Mouse (Mus musculus) liver (tissue): ENCODE results near the gene Slpi.
"Not testable (repeated sequence)": the region's sequence is repeated elsewhere in the genome, so short reads cannot be mapped to it uniquely, and the experiment has no call there.

Experiments used
- DNase-seq: peaks from one replicate; pipeline ENCODE4 v3.0.0-alpha.2; 2020; ENCODE audit warnings: mixed read lengths

Gene Slpi

GRCm38 (mm10) chr2:164373187-164373586 is 15.7 kb downstream of the Slpi start:
- DNase-seq: no peak

GRCm38 (mm10) chr2:164372408-164373053 is 16.4 kb downstream of the Slpi start:
- DNase-seq: no peak

- DNase-seq: no peak
These were observed 17.5 kb downstream of the Slpi start for GRCm38 (mm10) chr2:164371371-164371770.

GRCm38 (mm10) chr2:164368620-164369105 is 20.2 kb downstream of the Slpi start:
- DNase-seq: no peak

- no peak for DNase-seq
These were observed 21.9 kb downstream of the Slpi start for GRCm38 (mm10) chr2:164366947-164367346.

GRCm38 (mm10) chr2:164360974-164361657 is 27.8 kb downstream of the Slpi start:
- no peak for DNase-seq

GRCm38 (mm10) chr2:164359668-164360067 is 29.2 kb downstream of the Slpi start:
- no peak for DNase-seq

- DNase-seq: no peak
These were observed 29.9 kb downstream of the Slpi start for GRCm38 (mm10) chr2:164359031-164359430.

- DNase-seq: no peak
These were observed 30.5 kb downstream of the Slpi start for GRCm38 (mm10) chr2:164358373-164358772.

- no peak for DNase-seq
These were observed 32.5 kb downstream of the Slpi start for GRCm38 (mm10) chr2:164356177-164356967.

- DNase-seq: no peak
These were observed 35.5 kb downstream of the Slpi start for GRCm38 (mm10) chr2:164353356-164353755.

GRCm38 (mm10) chr2:164352697-164353096 is 36.2 kb downstream of the Slpi start:
- no peak for DNase-seq

GRCm38 (mm10) chr2:164348980-164349379 is 39.9 kb downstream of the Slpi start:
- DNase-seq: peak; percentile 37

GRCm38 (mm10) chr2:164347697-164348096 is 41.2 kb downstream of the Slpi start:
- DNase-seq: not testable (repeated sequence)

- DNase-seq: not testable (repeated sequence)
These were observed 45.2 kb downstream of the Slpi start for GRCm38 (mm10) chr2:164343732-164344131.

GRCm38 (mm10) chr2:164332440-164332839 is 56.5 kb downstream of the Slpi start, which contains the start of gene Svs5:
TSS of gene Svs5 (plus strand) at chr2:164332740.
- DNase-seq: not testable (repeated sequence)

GRCm38 (mm10) chr2:164320983-164321382 is 67.9 kb downstream of the Slpi start:
- no peak for DNase-seq

- not testable (repeated sequence) for DNase-seq
These were observed 72.4 kb downstream of the Slpi start, which contains the start of gene Svs6 for GRCm38 (mm10) chr2:164316451-164316850. TSS of gene Svs6 (plus strand) at chr2:164316751.

- DNase-seq: not testable (repeated sequence)
These were observed 73.4 kb downstream of the Slpi start for GRCm38 (mm10) chr2:164315460-164315859.

- DNase-seq: no peak
These were observed 76.3 kb downstream of the Slpi start for GRCm38 (mm10) chr2:164312599-164312998.
